Mouse (Mus musculus) heart, adult 9 months (tissue): ENCODE measurements around the gene Tgm2.

Experiments
- DNase-seq, 2 experiments: peaks; one replicate each; pipeline ENCODE4 v3.0.0; 2022; ENCODE audit warnings: low spot score in 2 of 2

The Tgm2 gene

DNA sequence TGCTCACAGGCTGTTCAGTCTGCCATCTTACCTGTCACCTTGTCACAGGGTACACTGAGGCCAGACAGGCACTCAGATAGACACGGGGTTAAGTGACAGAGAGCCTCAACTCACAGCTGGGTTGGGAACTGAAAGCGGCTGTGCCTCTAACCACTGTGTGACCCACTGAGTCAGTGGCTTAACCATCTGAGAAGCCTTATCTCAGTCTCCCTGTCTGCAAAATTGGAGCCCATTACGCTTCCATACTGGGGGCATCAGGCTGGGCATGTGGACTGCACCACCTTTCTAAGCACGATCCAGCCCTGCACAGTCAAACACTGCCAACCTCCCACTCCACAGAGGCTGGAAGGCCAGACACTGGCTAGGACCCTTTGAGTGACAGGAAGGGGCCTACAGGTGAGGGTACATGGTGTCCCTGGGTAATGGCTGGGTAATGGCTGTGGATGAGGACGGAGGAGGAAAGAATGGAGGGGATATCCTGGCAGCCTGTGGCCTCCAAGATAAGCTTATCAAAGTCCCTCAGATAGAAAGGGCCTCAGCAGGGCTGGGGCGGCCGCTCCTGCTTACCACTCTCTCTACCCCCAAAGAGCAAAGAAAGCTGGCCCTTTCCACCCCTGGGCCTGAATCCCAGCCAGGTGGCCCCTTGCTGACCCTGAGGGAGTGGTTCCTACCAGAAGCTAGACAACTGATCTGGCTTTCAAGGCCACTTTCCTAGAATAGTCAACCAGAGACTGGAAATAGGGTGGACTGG, 4.4 kb downstream of the Tgm2 start:
- peak; percentile 80 to 84 for DNase-seq

GRCm38 (mm10) chr2:158141271-158141670, 5.0 kb downstream of the Tgm2 start:
- peak in 1 of 2 experiments; percentile 59 for DNase-seq

- DNase-seq, result no peak
Measured at GRCm38 (mm10) chr2:158140664-158141063, 5.6 kb downstream of the Tgm2 start.

GRCm38 (mm10) chr2:158139628-158140027, 6.6 kb downstream of the Tgm2 start:
- peak; percentile 89 for DNase-seq

DNA sequence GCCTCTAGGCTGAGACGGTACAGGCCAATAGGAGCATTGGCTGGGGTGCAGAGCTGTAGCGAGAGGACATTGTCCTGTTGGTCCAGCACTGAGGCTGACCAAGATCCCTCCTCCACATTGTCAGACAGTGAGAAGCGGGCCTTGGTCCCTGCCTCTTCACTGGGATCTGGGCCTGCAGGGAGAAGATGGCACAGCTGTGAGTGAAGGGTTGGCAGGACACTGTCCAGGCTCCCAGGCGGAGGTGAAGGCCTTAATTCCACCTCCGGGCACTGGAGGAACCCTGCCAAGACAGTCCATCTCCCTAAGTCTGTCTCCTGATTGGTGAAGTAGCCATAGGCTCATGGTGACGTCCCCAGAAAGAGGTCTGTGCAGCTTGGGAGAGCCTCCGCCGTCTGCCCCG, 7.5 kb downstream of the Tgm2 start:
- no peak for DNase-seq

DNA sequence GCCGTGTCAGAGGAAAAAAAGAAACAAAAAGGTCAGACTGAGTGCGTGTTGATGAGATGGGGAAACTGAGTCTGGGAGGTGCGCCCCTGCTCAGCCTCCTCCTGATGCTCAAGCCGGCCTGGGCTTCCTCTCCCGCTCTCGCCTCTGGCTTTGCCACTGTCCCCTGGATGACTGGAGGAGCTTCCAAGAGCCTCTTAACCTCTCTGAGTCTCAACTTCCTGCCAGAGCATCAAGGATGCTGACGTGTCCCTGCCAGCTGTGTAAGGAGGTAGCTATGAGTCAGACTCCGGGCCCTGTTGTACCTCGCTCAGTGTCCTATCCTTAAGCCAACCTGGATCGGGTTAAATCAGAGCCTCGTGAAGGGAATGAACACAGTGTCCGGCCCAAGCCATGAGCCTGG, 8.5 kb downstream of the Tgm2 start:
- DNase-seq, result no peak

- peak; percentile 68 to 79 for DNase-seq
Measured at GRCm38 (mm10) chr2:158136205-158136604, 10.0 kb downstream of the Tgm2 start.

- no peak for DNase-seq
Measured at GRCm38 (mm10) chr2:158133050-158133449, 13.2 kb downstream of the Tgm2 start.

GRCm38 (mm10) chr2:158132320-158132719, 13.9 kb downstream of the Tgm2 start:
- DNase-seq, result no peak

GRCm38 (mm10) chr2:158131197-158131835, 14.9 kb downstream of the Tgm2 start:
- DNase-seq, result no peak

- DNase-seq, result peak; percentile 83 to 85
Measured at GRCm38 (mm10) chr2:158130391-158130986, 15.7 kb downstream of the Tgm2 start.

DNA sequence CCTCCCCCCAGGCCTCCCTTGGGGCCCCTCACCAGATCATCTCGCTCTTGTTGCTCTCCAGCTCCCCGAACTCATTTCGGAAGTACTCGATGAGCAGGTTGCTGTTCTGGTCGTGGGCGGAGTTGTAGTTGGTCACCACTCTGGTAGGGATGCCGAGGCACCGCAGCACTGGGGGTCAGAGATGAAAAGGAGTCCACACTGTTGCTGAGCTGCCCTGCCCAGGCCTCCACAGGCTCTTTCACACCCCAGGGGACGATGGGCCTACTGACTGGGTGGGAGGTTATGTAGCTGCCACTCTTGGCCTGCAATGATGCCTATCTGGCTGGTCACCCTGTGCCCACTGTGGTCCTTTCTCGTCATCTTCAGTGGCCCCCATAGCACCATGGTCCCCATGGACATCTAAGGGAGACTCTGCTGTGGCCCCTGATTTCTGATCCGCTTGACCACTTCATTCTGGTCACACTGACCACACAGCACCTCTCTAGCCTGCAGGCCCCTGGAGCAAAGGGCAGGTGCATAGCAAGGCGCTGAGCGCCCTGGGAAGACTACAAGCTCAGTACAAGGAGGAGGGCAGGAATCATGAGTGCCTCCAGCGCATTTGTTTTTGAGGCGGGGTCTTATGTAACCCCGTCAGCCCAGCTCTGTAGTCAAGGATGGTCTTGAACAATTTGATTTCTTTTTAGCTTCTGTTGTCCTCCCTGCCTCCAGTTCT, 16.8 kb downstream of the Tgm2 start:
- no peak for DNase-seq

DNA sequence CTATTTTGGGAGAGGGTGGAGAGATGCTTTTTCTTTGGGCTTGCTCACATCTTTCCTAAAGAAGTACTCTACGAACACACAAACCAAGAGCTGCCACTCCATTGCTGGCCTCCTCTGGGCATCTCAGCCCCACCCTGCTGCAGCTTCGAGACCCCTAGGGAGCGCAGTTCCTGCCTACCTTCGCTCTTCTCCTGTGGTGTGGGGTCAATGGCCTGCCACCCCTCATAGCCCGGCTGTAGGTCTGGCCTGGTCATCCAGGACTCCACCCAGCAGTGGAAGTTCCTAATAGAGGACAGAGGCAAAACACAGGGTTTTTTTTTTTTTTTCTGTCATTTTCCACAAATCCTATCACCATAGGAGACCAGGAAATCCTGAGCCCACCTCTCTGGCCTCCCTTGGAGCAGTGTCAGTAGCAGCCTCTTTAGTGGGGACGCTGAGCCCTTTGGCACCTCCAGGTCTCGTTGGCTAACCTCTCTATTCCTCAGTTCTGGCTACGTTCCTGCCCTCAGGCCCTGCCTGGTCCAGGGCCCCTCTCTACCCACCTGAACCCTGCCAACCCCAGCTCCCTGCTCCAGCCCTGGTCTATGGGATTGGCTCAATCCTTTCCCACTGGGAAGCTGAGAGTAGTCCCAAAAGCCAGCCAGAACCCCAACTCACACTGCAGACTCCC, 17.6 kb downstream of the Tgm2 start:
- DNase-seq, result no peak

DNA sequence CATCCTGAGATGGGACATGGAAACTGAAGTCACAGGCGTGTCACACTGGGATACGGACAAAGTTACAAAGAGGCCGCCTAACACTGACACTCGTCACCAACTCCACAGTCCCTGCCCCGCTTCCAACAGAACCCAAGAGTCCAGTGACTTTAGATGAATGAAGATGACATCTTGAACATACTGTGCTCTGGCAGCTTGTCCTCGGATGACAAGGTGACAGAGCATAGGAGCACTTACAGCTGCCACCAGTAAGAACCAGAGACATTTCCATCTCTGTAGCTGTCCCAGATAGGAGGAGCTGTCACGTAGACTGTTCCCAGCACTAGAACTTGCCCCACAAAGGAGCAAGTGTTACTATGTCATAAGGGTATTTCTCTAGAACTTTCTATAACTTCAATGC, 18.4 kb downstream of the Tgm2 start:
- DNase-seq, result peak in 1 of 2 experiments; percentile 58

- DNase-seq, result no peak
Measured at GRCm38 (mm10) chr2:158127245-158127644, 19.0 kb downstream of the Tgm2 start.

- peak; percentile 79 to 85 for DNase-seq
Measured at GRCm38 (mm10) chr2:158122814-158123213, 23.4 kb downstream of the Tgm2 start.

DNA sequence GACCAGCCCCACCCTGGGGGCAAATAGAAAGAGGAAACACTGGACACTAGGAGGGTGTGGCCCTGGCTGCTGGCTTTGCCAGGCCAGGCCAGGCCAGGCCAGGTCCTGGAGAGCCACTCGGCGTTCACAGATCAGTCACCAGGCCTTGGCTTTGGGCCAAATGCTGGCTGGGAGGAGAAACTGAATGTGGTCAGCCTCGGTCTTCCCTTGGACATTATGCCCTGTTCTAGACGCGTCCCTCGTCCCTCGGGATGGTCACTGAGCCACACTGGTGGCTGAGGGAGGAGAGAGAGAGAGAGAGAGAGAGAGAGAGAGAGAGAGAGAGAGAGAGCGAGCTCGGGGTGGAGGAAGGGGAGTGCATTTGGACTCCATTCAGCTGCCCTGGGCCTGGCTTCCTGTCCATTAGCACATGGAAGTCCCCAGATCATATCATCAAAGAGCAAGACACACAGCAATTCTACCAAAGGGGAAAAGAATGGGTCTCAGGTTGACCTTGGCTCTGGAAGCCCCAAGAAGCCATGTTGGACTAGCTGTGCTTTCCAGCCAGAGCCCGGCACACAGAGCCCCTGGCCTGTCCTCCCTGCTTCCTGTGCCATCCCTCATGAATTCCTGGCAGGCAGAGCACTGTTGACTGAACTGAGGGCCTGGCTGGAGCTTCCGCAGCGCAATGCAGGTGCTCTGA, 24.4 kb downstream of the Tgm2 start:
- peak; percentile 80 to 84 for DNase-seq

DNA sequence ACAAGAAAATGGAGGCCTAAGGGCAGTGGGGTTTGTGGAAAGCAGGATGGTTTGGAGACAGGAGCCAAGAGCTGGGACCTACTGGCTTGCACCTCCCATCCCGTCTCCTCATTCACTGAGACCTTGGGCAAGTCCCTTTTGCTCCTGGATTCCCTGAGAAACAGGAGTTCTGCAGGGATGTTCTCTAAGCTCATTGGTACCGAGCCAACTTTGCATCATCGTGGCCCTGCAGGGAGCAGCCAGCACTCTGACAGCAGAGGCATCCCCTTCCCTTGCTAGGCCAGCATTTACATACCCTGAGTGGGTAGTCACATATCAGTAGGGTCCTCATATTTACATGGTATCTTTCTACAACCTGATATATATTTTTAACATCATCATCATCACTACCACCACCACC, 25.4 kb downstream of the Tgm2 start:
- no peak for DNase-seq

DNA sequence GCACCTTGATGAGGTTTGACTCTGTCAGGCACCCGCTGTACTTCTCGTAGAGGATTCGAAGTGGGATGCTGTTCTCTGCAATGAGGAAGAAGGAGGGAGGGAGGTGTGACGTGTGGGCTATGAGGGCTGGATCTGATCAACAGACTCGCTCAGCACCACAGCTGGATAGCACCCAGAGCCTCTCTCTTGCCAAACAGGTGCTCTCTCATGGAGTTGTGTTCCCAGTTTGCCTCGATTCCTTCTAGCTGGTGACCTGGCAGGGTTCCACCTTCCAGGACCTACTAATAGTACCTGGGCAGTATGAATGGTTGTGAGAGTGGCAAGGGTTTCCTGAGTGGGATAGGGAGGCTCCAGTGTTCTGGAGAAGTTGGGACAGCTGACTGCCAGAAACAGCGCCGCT, 26.0 kb downstream of the Tgm2 start:
- no peak for DNase-seq

DNA sequence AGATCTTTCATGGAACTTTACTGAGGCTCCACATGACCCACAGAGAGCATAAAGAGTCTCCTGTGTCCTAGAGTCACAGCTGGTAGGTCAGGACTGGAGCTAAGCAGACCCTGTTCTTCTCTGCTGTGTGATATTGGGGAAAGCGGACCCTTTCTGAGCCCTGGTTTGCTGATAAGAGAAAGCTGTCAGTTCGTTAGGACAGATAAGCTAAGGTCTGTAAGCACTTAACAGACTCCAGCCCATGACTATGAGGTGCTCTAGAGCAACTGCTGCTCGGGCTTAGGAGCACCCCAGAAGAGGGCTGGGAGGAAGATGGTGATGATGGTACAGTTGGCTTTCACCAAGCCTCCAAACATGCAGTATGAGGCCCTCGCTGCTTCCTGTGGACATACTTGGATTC, 27.1 kb downstream of the Tgm2 start:
- no peak for DNase-seq

GRCm38 (mm10) chr2:158116653-158117052, 29.6 kb downstream of the Tgm2 start:
- DNase-seq, result no peak
